Mouse (Mus musculus): ENCODE data around the gene Arhgap24.

Arhgap24 gene

GRCm38 (mm10) chr5:102481215-102482211, at the start of gene Arhgap24:
Gene Arhgap24 (plus strand): TSS chr5:102481391.
- peak; percentile 71 for DNase-seq (ENCODE audit: low spot score in 2 of 2)

GRCm38 (mm10) chr5:102434182-102434581, 47.0 kb upstream of the Arhgap24 start:
- no peak for DNase-seq (ENCODE audit: low spot score in 2 of 2)

GRCm38 (mm10) chr5:102436581-102436980, 44.6 kb upstream of the Arhgap24 start:
- DNase-seq (ENCODE audit: low spot score in 2 of 2): no peak

GRCm38 (mm10) chr5:102439119-102439877, 41.9 kb upstream of the Arhgap24 start:
- no peak for DNase-seq (ENCODE audit: low spot score in 2 of 2)

GRCm38 (mm10) chr5:102447436-102447835, 33.8 kb upstream of the Arhgap24 start:
- no peak for DNase-seq (ENCODE audit: low spot score in 2 of 2)

GRCm38 (mm10) chr5:102450897-102451296, 30.3 kb upstream of the Arhgap24 start:
- no peak for DNase-seq (ENCODE audit: low spot score in 2 of 2)

- no peak for DNase-seq (ENCODE audit: low spot score in 2 of 2)
Measured at GRCm38 (mm10) chr5:102452079-102452797, 29.0 kb upstream of the Arhgap24 start.

GRCm38 (mm10) chr5:102453324-102453723, 27.9 kb upstream of the Arhgap24 start:
- no peak for DNase-seq (ENCODE audit: low spot score in 2 of 2)

GRCm38 (mm10) chr5:102455247-102455646, 25.9 kb upstream of the Arhgap24 start:
- no peak for DNase-seq (ENCODE audit: low spot score in 2 of 2)

- DNase-seq (ENCODE audit: low spot score in 2 of 2): no peak
Measured at GRCm38 (mm10) chr5:102460452-102461197, 20.6 kb upstream of the Arhgap24 start.

GRCm38 (mm10) chr5:102462948-102463347, 18.2 kb upstream of the Arhgap24 start:
- no peak for DNase-seq (ENCODE audit: low spot score in 2 of 2)

- DNase-seq (ENCODE audit: low spot score in 2 of 2): no peak
Measured at GRCm38 (mm10) chr5:102465372-102465771, 15.8 kb upstream of the Arhgap24 start.

- no peak for DNase-seq (ENCODE audit: low spot score in 2 of 2)
Measured at GRCm38 (mm10) chr5:102468292-102468691, 12.9 kb upstream of the Arhgap24 start.

- DNase-seq (ENCODE audit: low spot score in 2 of 2): no peak
Measured at GRCm38 (mm10) chr5:102470284-102470683, 10.9 kb upstream of the Arhgap24 start.

- no peak for DNase-seq (ENCODE audit: low spot score in 2 of 2)
Measured at GRCm38 (mm10) chr5:102478076-102478475, 3.1 kb upstream of the Arhgap24 start.

GRCm38 (mm10) chr5:102483285-102483975, 2.2 kb downstream of the Arhgap24 start:
- no peak for DNase-seq (ENCODE audit: low spot score in 2 of 2)

- DNase-seq (ENCODE audit: low spot score in 2 of 2): no peak
Measured at GRCm38 (mm10) chr5:102491554-102491953, 10.4 kb downstream of the Arhgap24 start.

GRCm38 (mm10) chr5:102492152-102492551, 11.0 kb downstream of the Arhgap24 start:
- no peak for DNase-seq (ENCODE audit: low spot score in 2 of 2)

- no peak for DNase-seq (ENCODE audit: low spot score in 2 of 2)
Measured at GRCm38 (mm10) chr5:102494827-102495226, 13.6 kb downstream of the Arhgap24 start.

GRCm38 (mm10) chr5:102497205-102497604, 16.0 kb downstream of the Arhgap24 start:
- DNase-seq (ENCODE audit: low spot score in 2 of 2): no peak

Measured in urinary bladder, adult 18-20 months (tissue).